Mouse (Mus musculus) G1E (cell line): ENCODE measurements around the gene Pde3a. TPM values are rescaled to one million over a fixed set of nuclear protein-coding genes. Genes with fewer than 3 reads are reported as not detected.

Source experiments
- ATAC-seq: 2 replicates; pipeline ENCODE4 v1.8.0; 2016; ENCODE audit warnings: mild to moderate bottlenecking; ENCODE audit not compliant: insufficient number of reproducible peaks, poor library complexity, low FRiP score, severe bottlenecking; ENCODE audit errors: extremely low read depth
- DNase-seq: peaks from one replicate; pipeline ENCODE4 v3.0.0; 2012; ENCODE audit warnings: low spot score
- H3K27me3 ChIP-seq: 2 replicates; pipeline ENCODE4 v1.6.1; 2012; ENCODE audit warnings: mild to moderate bottlenecking, low read length, inconsistent platforms; ENCODE audit not compliant: insufficient read depth
- H3K36me3 ChIP-seq: replicated peaks from 2 replicates; pipeline ENCODE3; 2012; ENCODE audit warnings: mild to moderate bottlenecking, inconsistent platforms
- H3K4me1 ChIP-seq: 2 replicates; pipeline ENCODE4 v1.6.1; 2012; ENCODE audit warnings: low read depth, low read length, inconsistent platforms, mixed read lengths; ENCODE audit not compliant: insufficient read depth
- H3K4me3 ChIP-seq: 2 replicates; pipeline ENCODE4 v1.5.1; 2012; ENCODE audit warnings: low read depth, mild to moderate bottlenecking, inconsistent platforms, low read length, moderate library complexity, mixed read lengths
- H3K9me3 ChIP-seq: replicated peaks from 2 replicates; pipeline ENCODE4 v1.6.1; 2012; ENCODE audit warnings: inconsistent platforms
- CTCF ChIP-seq: IDR thresholded peaks from 2 replicates; pipeline ENCODE4 v1.5.1; 2012; ENCODE audit warnings: low read depth, low read length, inconsistent platforms, mixed read lengths
- GATA1 ChIP-seq: IDR thresholded peaks from 2 replicates; pipeline ENCODE4 v1.6.1; 2012; ENCODE audit warnings: borderline replicate concordance, low read length, inconsistent platforms, mixed read lengths
- GATA2 ChIP-seq: IDR thresholded peaks from 2 replicates; pipeline ENCODE4 v1.6.1; 2012; ENCODE audit warnings: low read depth, low read length, inconsistent platforms, borderline replicate concordance
- POLR2AphosphoS5 ChIP-seq: IDR thresholded peaks from 2 replicates; pipeline ENCODE4 v1.6.1; 2012; ENCODE audit warnings: low read depth, low read length, inconsistent platforms; ENCODE audit not compliant: insufficient replicate concordance
- TAL1 ChIP-seq: conservative IDR thresholded peaks from 2 replicates; pipeline ENCODE4 v1.6.1; 2012; ENCODE audit warnings: low read depth, low read length, inconsistent platforms, mixed read lengths
- polyA plus RNA-seq: library from polyadenylated mRNA; stranded (reverse); fragments of >175 nt; gene quantifications from 2 replicates; pipeline ENCODE4 v1.2.3, GENCODE M21; 2012
- total RNA-seq, 2 experiments: library from RNA; stranded (forward) in 1 of 2; stranded (reverse) in 1 of 2; fragments of 200-1000 nt in 1 of 2; fragments of >200 nt in 1 of 2; fragmentation: Nextera tagmentation in 1 of 2; gene quantifications; 2 replicates each; pipeline ENCODE4 v1.2.3; 2014 to 2017

Gene Pde3a
- total and polyA plus RNA-seq, 3 experiments: under 0.01 TPM; not detected in 2

- Histone ChIP-seq H3K4me1 (no peaks in the 10 kb centered on the region), H3K27me3 (no peaks in the 10 kb centered on the region; the same call in 1 of the 2 replicates), H3K36me3 (no peaks in the 10 kb centered on the region), H3K9me3 (peaks cover 23% of the 10 kb centered on the region), H3K4me3 (no peak overlapping the region)
- no peak for ATAC-seq
- no peak for DNase-seq
- TF ChIP-seq CTCF (no peak), POLR2AphosphoS5 (no peak), GATA1 (no peak), TAL1 (no peak), GATA2 (no peak)
These were observed 154.9 kb downstream of the Pde3a start for GRCm38 (mm10) chr6:141403943-141404342.

DNA sequence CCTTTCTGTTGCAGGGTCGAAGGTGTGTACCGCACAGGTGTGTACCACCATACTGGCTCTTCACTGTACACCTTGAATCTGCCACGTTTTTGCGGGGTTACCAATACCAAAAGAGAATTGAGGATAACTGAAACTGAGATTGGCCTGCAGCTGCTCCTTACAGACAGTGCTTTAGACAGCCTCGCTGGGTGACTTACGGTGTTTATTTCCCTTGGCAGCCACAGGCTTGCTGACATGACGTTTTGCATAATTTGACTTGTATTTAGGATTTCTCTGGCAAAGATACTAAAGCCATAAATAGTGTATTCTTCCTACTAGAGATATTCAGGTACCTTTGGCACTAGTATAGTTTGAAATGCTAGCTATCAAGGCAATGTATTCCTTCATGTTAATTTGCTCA, 155.6 kb downstream of the Pde3a start:
- DNase-seq: no peak
- peaks cover 22% of the 10 kb centered on the region for H3K9me3 ChIP-seq
- H3K27me3 ChIP-seq: no peaks in the 10 kb centered on the region; the same call in 1 of the 2 replicates
- H3K36me3 ChIP-seq: no peaks in the 10 kb centered on the region
- no peak for ATAC-seq
- H3K4me1 ChIP-seq: no peaks in the 10 kb centered on the region
- TF ChIP-seq CTCF (no peak), TAL1 (no peak), GATA2 (no peak), POLR2AphosphoS5 (no peak), GATA1 (no peak)
- no peak overlapping the region for H3K4me3 ChIP-seq

GRCm38 (mm10) chr6:141405496-141405895, 156.4 kb downstream of the Pde3a start:
- no peak overlapping the region for H3K4me3 ChIP-seq
- peaks cover 22% of the 10 kb centered on the region for H3K9me3 ChIP-seq
- no peaks in the 10 kb centered on the region for H3K4me1 ChIP-seq
- DNase-seq: no peak
- H3K36me3 ChIP-seq: no peaks in the 10 kb centered on the region
- no peak for TF ChIP-seq TAL1
- no peak for TF ChIP-seq GATA1
- TF ChIP-seq POLR2AphosphoS5: no peak
- TF ChIP-seq GATA2: no peak
- H3K27me3 ChIP-seq: no peaks in the 10 kb centered on the region; the same call in 1 of the 2 replicates
- ATAC-seq: no peak

- TF ChIP-seq CTCF: no peak
- no peak for TF ChIP-seq TAL1
- no peak for TF ChIP-seq GATA1
- no peak for TF ChIP-seq GATA2
- no peak for TF ChIP-seq POLR2AphosphoS5
- no peaks in the 10 kb centered on the region for H3K4me1 ChIP-seq
- H3K27me3 ChIP-seq: no peaks in the 10 kb centered on the region
- DNase-seq (no peak), ATAC-seq (no peak)
- peaks cover 21% of the 10 kb centered on the region for H3K9me3 ChIP-seq
- no peaks in the 10 kb centered on the region for H3K36me3 ChIP-seq
- no peak overlapping the region for H3K4me3 ChIP-seq
These were observed 159.7 kb downstream of the Pde3a start for GRCm38 (mm10) chr6:141408758-141409157.

GRCm38 (mm10) chr6:141410836-141411235, 161.8 kb downstream of the Pde3a start:
- H3K9me3 ChIP-seq: peaks cover 16% of the 10 kb centered on the region
- no peaks in the 10 kb centered on the region for H3K4me1 ChIP-seq
- no peaks in the 10 kb centered on the region for H3K36me3 ChIP-seq
- DNase-seq: no peak
- H3K4me3 ChIP-seq: no peak overlapping the region
- no peak for ATAC-seq
- no peak for TF ChIP-seq GATA2
- TF ChIP-seq CTCF: no peak
- TF ChIP-seq GATA1: no peak
- no peak for TF ChIP-seq TAL1
- no peak for TF ChIP-seq POLR2AphosphoS5
- H3K27me3 ChIP-seq: no peaks in the 10 kb centered on the region

- H3K27me3 ChIP-seq: no peaks in the 10 kb centered on the region
- DNase-seq (no peak), ATAC-seq (no peak)
- H3K4me3 ChIP-seq: no peak overlapping the region
- H3K4me1 ChIP-seq: no peaks in the 10 kb centered on the region
- H3K9me3 ChIP-seq: peaks cover 24% of the 10 kb centered on the region
- H3K36me3 ChIP-seq: no peaks in the 10 kb centered on the region
- no peak for TF ChIP-seq POLR2AphosphoS5
These were observed 176.0 kb downstream of the Pde3a start for GRCm38 (mm10) chr6:141425114-141425513.

DNA sequence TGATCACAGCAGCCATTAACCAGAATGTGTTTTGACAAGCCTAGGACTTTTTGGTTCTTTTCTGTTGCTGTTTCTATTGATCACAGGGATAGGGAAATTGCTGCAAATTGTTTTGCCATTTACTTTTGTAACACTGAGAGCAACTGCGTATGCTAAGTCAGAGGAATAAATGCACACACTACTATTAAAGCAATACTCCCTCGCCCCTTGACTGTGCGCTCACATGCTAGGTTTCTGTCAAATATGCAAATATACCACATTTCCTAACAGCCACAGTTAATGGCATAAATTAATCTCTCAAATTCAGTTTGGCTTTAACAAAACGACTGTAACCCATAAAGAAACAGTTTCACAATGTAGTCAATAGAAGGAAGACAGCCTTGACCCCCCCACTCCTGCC, 179.5 kb downstream of the Pde3a start:
- H3K9me3 ChIP-seq: peaks cover 21% of the 10 kb centered on the region
- ATAC-seq: no peak
- H3K4me3 ChIP-seq: no peak overlapping the region
- TF ChIP-seq GATA2: no peak
- TF ChIP-seq POLR2AphosphoS5: no peak
- no peak for TF ChIP-seq TAL1
- TF ChIP-seq GATA1: no peak
- TF ChIP-seq CTCF: no peak
- H3K27me3 ChIP-seq: no peaks in the 10 kb centered on the region
- H3K36me3 ChIP-seq: no peaks in the 10 kb centered on the region
- H3K4me1 ChIP-seq: no peaks in the 10 kb centered on the region
- no peak for DNase-seq

DNA sequence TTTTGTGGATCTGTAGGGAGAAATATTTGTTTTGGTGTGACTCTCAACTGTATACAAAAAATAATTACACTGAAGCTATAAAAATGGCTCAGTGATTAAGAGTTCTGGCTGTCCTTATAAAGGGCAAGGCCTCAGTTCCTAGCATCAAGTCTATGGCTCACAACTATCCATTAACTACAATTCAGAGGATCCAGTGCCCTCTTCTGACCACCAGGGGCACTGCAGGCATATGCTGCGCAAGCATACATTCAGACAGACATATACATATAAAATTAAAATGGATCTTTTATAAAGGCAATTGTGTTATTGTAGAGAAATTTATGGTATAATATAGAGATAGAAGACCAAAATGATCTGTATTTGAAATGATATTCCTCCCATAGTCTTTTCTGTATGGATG, 181.1 kb downstream of the Pde3a start:
- Histone ChIP-seq H3K9me3 (peaks cover 16% of the 10 kb centered on the region), H3K4me1 (no peaks in the 10 kb centered on the region), H3K4me3 (no peak overlapping the region), H3K36me3 (no peaks in the 10 kb centered on the region), H3K27me3 (no peaks in the 10 kb centered on the region)
- DNase-seq: no peak
- TF ChIP-seq POLR2AphosphoS5 (no peak), CTCF (no peak), GATA1 (no peak), GATA2 (no peak), TAL1 (no peak)
- ATAC-seq: no peak
